Mouse (Mus musculus) C2C12 (cell line): Measurements from ENCODE around the gene Il27.
"Not testable (repeated sequence)": the region's sequence is repeated elsewhere in the genome, so short reads cannot be mapped to it uniquely, and the experiment has no call there.

Experiments used
- CEBPB ChIP-seq: IDR thresholded peaks from one replicate; pipeline ENCODE4 v1.6.1; 2011; ENCODE audit warnings: low read depth, mild to moderate bottlenecking, control low read depth, moderate library complexity
- CTCF ChIP-seq: IDR thresholded peaks from one replicate; pipeline ENCODE4 v1.5.1; 2011; ENCODE audit not compliant: control insufficient read depth, insufficient read depth, insufficient read length
- FOSL1 ChIP-seq: IDR thresholded peaks from one replicate; pipeline ENCODE4 v1.8.0; 2011; ENCODE audit warnings: mild to moderate bottlenecking, low read length; ENCODE audit not compliant: poor library complexity, insufficient read depth, severe bottlenecking
- MAX ChIP-seq: IDR thresholded peaks from one replicate; pipeline ENCODE4 v1.6.1; 2011; ENCODE audit warnings: mild to moderate bottlenecking, control low read depth
- MYOD1 ChIP-seq: IDR thresholded peaks from one replicate; pipeline ENCODE4 v1.6.1; 2011; ENCODE audit warnings: low read depth; ENCODE audit not compliant: control insufficient read depth, insufficient read length
- MYOG ChIP-seq: IDR thresholded peaks from one replicate; pipeline ENCODE4 v1.6.1; 2011; ENCODE audit not compliant: control insufficient read depth, insufficient read length; ENCODE audit errors: extremely low read depth
- USF1 ChIP-seq: IDR thresholded peaks from one replicate; pipeline ENCODE4 v1.6.1; 2011; ENCODE audit warnings: low read depth, mild to moderate bottlenecking, control low read depth, moderate library complexity

GRCm38 (mm10) chr7:126643244-126643617 is 48.5 kb upstream of the Il27 start:
- TF ChIP-seq CTCF, CEBPB, MYOG, MYOD1, MAX, USF1, FOSL1: not testable (repeated sequence)
